Mouse (Mus musculus): ENCODE data around the gene Ppil4.
A peak's percentile ranks its signal among the peaks of the same experiment; 100 is the strongest.

Ppil4 gene

DNA sequence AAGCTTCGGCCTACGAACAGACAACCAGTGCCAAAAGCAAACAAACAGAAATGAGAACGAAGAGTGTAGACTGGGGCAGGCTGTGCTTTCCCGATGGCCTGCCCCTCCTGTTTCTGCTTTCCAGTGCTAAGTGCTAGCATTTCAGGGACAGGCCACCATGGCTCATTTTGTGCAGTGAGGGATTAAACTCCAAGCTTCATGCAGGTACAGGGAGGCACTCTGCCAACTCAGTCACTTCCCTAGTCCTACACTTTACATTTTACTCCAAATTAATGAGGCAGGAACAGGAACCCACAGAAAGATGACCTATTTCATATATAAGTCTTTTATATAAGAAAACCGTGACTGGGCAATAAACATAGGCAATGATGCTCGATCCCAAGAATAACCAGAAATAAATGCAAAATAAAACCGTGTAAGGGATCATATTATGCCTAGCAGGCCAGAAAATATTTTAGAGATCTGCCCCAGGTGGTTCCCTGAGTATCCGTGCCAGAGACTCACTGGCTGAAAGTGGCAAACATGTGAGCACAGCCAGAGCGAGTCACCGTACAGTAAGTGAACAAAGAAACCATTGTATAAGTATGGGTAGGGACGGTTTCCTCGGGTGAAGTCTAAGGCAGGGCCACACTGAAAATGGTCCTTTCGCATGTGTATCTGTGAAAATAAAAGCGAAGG lies 68.7 kb downstream of the Ppil4 start:
- no peak for DNase-seq (ENCODE audit: low spot score)

DNA sequence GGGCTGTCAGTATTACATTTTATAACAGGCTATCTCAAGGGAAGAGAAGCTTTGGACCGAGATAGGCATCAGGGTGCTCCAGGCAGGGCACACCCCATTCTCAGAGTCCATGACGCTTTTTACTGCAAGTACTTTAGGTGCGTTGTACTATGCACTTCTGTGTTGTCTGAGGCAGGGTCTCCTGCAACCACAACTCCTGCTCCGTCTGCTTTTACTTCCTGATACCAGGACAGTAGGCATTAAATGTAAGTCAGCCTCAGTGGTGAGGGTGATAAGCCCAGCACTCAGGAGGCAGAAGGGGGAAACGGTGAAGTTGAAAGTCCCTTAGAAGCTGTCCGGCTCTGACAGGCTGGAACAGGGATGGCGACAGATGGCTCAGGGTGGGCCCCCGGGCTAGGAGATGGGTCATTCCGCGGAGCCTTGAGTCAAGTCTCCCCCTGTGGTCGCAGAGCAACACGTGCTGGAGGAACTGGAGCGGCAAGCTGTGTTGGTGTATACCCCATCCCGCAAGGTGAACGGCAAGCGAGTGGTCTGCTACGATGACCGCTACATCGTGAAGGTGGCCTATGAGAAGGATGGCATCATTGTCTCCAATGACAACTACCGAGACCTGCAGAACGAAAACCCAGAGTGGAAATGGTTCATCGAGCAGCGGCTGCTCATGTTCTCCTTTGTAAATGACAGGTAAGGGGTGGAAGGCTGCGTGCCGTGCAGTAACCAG lies 69.4 kb downstream of the Ppil4 start:
- no peak for DNase-seq (ENCODE audit: low spot score)

- no peak for DNase-seq (ENCODE audit: low spot score)
Observed at GRCm38 (mm10) chr10:7863411-7863810, 70.7 kb downstream of the Ppil4 start.

DNA sequence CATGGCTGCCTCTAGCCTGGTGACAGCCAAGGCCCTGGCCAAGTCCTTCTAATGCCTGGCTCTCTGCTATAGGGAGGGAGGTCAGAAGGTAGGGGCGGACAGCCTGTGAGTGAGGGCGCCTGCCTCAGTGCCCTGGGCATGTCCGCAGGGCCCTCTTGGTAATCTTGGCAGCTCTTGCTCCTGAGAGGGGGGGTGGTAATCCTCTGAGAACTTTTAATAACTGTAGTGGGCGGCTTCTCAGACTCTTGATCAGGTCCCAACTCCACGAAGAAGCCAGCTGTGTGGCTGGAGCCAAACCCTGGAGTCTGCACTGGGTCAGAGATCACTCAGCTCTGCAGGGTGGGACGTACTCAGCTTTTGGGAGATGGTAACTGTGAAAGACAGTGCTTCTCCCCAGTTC lies 71.5 kb downstream of the Ppil4 start:
- DNase-seq (ENCODE audit: low spot score) = no peak

DNA sequence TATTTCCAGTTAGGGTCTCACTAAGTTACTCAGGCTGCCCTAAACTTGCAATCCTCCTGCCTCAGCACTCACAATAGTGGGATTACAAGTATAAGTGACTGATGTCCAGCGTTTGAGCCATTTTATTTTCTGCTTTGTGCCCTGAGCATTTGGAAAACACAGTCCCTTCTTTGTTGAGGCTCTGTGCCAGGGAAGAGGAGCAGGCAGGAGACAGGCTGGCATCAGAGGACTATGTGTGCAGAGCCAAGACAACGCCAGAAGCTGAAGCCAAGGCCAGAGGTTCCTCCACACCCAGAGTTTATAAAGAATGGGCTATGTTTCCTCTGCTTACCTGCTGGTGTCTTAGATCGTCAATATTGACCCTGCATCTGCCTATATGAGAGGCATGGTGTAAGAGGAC lies 72.1 kb downstream of the Ppil4 start:
- no peak for DNase-seq (ENCODE audit: low spot score)

- peak; percentile 53 for DNase-seq (ENCODE audit: low spot score)
Observed at GRCm38 (mm10) chr10:7866762-7867665, 74.3 kb downstream of the Ppil4 start.

GRCm38 (mm10) chr10:7867666-7868030 lies 75.0 kb downstream of the Ppil4 start:
- no peak for DNase-seq (ENCODE audit: low spot score)

- DNase-seq (ENCODE audit: low spot score) = no peak
Observed at GRCm38 (mm10) chr10:7869746-7870145, 77.1 kb downstream of the Ppil4 start.

GRCm38 (mm10) chr10:7870571-7871315 lies 78.1 kb downstream of the Ppil4 start:
- DNase-seq (ENCODE audit: low spot score) = no peak

GRCm38 (mm10) chr10:7871381-7872020 lies 78.8 kb downstream of the Ppil4 start:
- no peak for DNase-seq (ENCODE audit: low spot score)

Measured in ovary, postnatal 36 days (tissue).